Mouse (Mus musculus) retina, postnatal 1 day (tissue): ENCODE data around the gene Dab2.

Experiments used
- DNase-seq: peaks from one replicate; pipeline ENCODE4 v3.0.0-alpha.2; 2012

Gene Dab2

DNA sequence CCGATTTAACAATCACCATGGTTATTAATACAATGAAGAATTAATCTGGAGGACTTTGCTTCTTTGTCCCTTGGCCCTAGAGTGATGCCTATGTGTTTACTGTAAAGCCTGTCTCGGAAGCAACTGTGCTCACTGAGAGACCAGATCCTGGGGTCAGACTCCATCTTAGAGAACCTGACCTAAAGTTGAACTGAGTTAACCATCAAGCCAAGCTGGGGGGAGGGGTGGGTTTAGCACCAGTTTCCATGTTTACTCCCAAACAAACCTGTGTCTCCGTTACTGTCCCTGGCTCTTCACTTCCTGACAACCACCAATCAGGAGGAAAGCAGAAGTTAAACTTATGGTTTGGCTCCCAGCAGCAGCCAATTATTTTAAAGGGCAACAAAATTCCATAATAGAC is 184.0 kb downstream of the Dab2 start:
- DNase-seq = no peak
